Mouse (Mus musculus): ENCODE results near the gene Mrpl57. TPM values are rescaled to one million over a fixed set of nuclear protein-coding genes. Genes with fewer than 3 reads are reported as not detected.
A peak's percentile ranks its signal among the peaks of the same experiment; 100 is the strongest.
"Not testable (repeated sequence)": the region's sequence is repeated elsewhere in the genome, so short reads cannot be mapped to it uniquely, and the experiment has no call there.

The Mrpl57 gene
- 100 to 1,000 TPM; 104 to 128 TPM for total RNA-seq (2021)
- long read RNA-seq, experiment 1, transcript Mrpl57-201 (2 exons, 2,877 nt), result major isoform, 151 of 178 reads
- long read RNA-seq, experiment 1, transcript Mrpl57-202 (1 exons, 519 nt), result minor isoform, 19 of 178 reads
- long read RNA-seq, experiment 1, partial matches to known transcripts, result 0 of 178 reads
- long read RNA-seq, experiment 1, other reads (novel, unspliced or antisense), result 8 of 178 reads
- long read RNA-seq, experiment 2, transcript Mrpl57-201 (2 exons, 2,877 nt), result major isoform, 60 of 74 reads
- long read RNA-seq, experiment 2, transcript Mrpl57-202 (1 exons, 519 nt), result minor isoform, 12 of 74 reads
- long read RNA-seq, experiment 2, partial matches to known transcripts, result 0 of 74 reads
- long read RNA-seq, experiment 2, other reads (novel, unspliced or antisense), result 2 of 74 reads

DNA sequence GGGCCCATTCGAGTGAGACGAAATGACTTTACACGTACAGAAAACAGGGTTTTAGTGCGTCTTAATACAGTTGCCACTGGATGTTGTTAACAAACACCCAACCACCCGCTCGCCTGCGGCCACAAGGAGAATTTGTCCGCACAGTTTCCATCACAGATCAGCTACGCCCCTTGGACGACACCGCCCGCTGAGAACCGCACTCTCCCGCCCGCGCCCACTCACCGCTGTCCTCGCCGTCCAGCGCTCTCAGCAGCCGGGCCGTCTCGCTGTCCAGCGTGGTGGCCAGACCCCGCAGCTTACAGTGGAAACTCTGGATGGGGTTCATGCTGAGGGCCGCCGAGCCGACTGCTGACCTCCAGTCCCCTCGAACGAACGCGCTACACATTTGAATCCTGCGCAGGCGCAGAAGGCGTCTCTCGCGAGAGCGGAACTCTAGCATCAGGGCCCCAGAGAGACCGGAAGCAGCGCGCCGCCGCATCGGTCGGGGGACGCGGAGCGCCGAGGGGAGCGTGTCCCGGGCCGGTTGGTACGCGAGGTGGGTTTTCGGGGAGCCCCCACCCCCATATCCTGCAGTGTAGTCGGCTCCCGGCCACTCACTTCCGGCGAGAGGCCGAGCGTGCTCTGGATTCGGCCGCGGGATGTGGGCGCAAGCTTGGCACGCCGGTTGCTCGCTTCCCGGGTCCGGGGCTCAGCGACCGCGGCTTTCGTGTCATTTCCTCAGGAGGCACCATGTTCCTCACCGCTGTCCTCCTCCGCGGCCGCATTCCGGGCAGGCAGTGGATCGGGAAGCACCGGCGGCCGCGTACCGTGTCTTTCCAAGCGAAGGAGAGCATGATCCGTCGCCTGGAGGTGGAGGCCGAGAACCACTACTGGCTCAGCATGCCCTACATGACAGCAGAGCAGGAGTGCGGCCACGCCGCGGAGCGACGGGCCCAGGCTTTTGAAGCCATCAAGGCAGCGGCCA, at the start of gene Mrpl57, which contains the start of gene Ska3:
Gene Mrpl57 (plus strand): TSS at position 447 of the 964 bp plus-strand sequence.
Gene Ska3 (minus strand): TSS at position 398 of the 964 bp plus-strand sequence.
- peak; percentile 96 for DNase-seq

GRCm38 (mm10) chr14:57787406-57787805, 38.6 kb upstream of the Mrpl57 start:
- DNase-seq, result no peak

DNA sequence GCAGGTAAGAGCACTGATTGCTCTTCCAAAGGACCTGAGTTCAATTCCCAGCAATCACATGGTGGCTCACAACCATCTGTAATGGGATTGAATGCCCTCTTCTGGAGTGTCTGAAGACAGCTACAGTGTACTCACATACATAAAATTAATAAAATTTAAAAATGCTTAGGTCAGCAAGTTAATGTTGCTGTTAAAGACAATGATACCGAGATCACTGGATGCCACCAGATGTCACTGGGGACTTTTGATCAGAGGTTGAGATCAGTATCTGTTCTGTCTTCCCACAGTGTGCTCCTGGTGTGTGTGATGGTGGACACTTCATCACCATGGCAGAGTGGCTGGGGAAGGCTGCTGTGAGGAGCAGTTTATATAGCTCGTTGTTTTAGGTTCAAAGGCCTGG, 36.7 kb upstream of the Mrpl57 start:
- DNase-seq, result no peak

- no peak for DNase-seq
These were observed 36.3 kb upstream of the Mrpl57 start for GRCm38 (mm10) chr14:57789759-57790158.

- no peak for DNase-seq
These were observed 34.9 kb upstream of the Mrpl57 start for GRCm38 (mm10) chr14:57791171-57791570.

GRCm38 (mm10) chr14:57797551-57797950, 28.5 kb upstream of the Mrpl57 start:
- DNase-seq, result no peak

- DNase-seq, result peak; percentile 97
These were observed 27.8 kb upstream of the Mrpl57 start, which contains the start of gene Sap18 for GRCm38 (mm10) chr14:57797991-57798931. Sap18 (plus strand) TSS chr14:57798180.

DNA sequence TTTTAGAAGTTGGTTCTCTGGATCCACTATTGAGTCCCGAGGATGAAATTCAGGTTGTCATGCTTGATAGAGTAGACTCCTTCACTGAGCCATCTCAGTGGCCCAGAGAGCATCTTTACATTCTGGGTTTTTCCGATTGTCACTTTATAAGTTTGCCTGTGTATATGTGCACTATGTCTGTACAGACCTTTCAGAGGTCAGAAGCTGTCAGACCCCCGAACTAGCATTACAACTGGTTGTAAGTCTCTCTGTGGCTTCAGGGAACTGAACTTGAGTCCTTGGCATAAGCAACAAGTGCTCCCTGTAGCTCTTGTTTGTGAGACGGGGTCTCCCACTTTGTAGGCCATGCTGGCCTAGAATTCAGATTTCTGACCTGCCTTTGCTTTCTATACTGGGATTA, 22.3 kb upstream of the Mrpl57 start:
- DNase-seq, result no peak

DNA sequence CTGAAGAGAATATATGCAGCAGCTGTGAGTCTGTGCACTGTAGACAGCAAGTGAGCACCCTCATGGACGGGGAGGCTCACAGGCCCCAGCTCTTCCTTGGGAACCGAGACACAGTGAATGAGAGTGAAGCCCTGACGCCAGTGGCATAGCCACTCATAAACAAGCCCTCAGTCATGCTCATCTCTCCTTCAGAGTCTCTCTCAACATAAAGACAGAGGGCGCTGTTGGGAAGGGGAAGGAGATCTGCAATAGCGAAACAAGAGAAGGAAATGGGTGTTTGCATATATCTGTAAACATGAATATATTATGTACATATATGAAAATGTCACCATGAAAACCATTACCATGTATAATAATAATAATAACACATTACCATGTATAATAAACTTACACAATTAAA, 17.5 kb upstream of the Mrpl57 start:
- DNase-seq, result peak; percentile 11 to 41

GRCm38 (mm10) chr14:57810886-57811285, 15.1 kb upstream of the Mrpl57 start:
- DNase-seq, result no peak

DNA sequence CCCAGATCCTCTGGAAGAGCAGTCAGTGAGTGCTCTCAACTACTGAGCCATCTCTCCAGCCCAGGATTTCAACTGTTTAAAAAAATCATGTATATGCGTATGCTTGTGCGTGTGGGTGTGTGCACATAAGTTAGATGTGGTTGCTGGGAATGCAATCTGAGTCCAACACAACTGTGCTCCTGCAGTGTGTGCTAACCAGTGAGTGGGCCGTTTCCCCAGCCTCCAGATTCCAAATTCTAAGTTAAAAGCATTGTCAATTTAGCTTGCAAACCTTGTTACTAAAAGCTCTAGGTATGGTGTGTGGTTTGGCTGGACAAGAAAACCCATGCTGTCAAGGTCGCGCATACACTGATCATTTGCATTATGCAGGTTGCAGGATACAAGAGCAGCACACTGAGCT, 14.2 kb upstream of the Mrpl57 start:
- DNase-seq, result no peak

DNA sequence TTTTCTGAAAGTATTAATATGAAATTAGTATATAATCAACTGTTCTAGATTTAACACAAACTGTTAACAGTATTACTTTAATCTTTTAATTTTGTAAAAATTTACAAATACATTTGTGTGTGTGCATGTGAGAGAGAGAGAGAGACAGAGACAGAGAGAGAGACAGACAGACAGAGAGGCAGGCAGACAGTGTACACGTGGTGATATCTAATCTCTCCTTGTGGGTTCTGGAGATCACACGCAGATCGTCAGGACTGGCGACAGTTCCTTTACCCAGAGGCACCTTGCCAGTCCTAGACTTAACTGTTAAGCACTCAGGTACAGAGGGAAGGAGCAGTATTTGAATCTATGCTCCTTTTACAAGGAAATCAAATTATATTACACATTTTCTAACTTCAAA, 5.2 kb upstream of the Mrpl57 start:
- DNase-seq, result no peak

- DNase-seq, result no peak
These were observed 1.2 kb downstream of the Mrpl57 start for GRCm38 (mm10) chr14:57827284-57827683.

DNA sequence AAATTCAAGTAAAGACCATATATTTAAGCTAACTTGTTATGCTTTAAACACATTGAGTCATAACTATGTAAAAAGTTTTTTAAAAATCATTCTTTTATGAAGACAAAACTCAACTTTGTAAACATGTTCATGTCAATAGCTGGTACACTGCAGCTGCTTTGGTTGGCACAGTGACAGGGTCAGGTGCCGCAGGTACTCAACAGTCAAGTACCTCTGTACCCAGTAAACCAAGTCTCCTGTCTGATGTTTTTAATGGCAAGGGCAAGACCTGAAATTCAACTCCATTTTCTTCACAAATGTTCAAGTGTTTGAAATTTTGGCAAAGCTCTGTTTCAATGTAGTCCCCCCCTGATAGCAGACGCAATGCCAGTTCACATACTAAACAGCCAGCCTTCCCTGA, 7.5 kb downstream of the Mrpl57 start:
- DNase-seq, result no peak

GRCm38 (mm10) chr14:57835157-57835556, 9.1 kb downstream of the Mrpl57 start:
- DNase-seq, result no peak

DNA sequence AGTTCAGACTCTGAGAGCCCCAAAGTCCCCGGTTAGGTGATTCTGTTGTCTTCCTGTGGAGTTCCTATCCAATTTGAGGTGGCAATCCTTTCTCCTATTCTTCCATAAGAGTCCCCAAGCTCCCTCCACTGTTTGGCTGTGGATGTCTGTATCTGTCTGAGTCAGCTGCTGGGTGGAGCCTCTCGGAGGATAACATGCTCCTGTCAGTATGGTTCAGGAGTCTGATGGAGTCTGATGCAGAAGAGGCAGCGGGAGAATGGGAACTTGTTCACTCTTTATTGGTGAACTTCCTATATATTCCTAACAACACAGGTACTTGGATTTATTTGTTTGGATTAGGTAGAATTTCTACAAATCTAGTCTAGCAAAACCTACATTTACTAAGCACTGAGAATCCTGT, 18.5 kb downstream of the Mrpl57 start:
- no peak for DNase-seq

DNA sequence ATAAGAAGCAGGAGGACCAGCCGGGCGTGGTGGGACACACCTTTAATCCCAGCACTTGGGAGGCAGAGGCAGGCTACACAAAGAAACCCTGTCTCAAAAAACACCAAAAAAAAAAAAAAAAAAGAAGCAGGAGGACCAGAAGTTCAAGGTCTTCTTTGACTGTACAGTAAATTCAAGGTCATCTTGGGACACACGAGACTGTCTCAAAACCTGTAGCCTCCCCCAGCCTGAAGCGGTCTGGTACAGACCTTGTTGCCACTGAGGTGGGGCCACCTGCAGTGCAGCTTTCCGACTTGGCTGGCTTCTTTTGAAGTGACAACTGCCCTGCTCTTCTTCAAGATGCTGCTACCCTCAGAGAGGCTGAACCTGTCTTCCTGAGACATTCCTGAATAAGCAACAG, 22.0 kb downstream of the Mrpl57 start:
- not testable (repeated sequence) for DNase-seq

- no peak for DNase-seq
These were observed 22.6 kb downstream of the Mrpl57 start for GRCm38 (mm10) chr14:57848646-57849045.

GRCm38 (mm10) chr14:57850330-57850729, 24.3 kb downstream of the Mrpl57 start:
- peak; percentile 34 to 53 for DNase-seq

DNA sequence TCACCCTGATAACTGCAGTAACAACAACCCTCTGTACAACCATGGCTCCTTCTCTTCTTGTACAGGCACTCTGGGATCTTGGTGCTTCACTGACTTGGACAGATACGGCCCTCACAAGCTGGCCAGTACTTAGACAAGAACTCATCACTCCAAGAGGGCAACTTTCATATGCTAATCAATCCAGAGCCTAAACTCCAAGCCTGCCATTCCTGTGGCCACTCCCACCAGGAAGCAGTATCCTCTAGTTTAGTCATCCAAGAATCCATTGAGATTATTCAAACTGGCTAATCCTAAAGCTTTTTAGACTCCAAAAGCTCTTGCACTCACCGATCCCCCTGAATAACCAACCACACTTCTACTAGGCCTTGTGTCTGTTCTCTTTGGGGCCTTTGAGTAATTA, 26.9 kb downstream of the Mrpl57 start:
- no peak for DNase-seq

DNA sequence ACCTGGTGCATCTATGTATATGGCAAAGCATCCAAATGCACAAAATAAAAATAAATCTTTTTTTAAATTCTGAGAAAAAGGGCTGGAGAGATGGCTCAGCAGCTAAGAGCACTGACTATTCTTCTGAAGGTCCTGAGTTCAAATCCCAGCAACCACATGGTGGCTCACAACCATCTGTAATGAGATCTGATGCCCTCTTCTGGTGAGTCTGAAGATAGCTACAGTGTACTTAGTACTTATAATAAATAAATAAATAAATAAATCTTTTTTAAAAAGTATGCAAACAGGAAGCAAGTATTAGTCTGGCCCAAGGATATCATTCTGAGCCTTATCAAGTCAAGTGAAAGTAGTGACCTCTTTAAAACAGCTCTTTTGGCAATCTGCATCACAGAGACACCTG, 30.0 kb downstream of the Mrpl57 start:
- not testable (repeated sequence) for DNase-seq

- no peak for DNase-seq
These were observed 32.6 kb downstream of the Mrpl57 start for GRCm38 (mm10) chr14:57858601-57859000.
